Mouse (Mus musculus) heart, postnatal 0 days (tissue): Measurements from ENCODE around the gene Erg. TPM values are rescaled to one million over a fixed set of nuclear protein-coding genes. Genes with fewer than 3 reads are reported as not detected.

ENCODE experiments used
- ATAC-seq: fragments of 200-750 bp; cut with Nextera tagmentation; 2 replicates; pipeline ENCODE4 v1.8.0; 2017; ENCODE audit warnings: low read depth, moderate number of reproducible peaks, moderate library complexity; ENCODE audit not compliant: insufficient read depth
- DNase-seq: peaks from one replicate; pipeline ENCODE4 v3.0.0-alpha.2; 2016; ENCODE audit warnings: low spot score
- H3K27ac ChIP-seq: fragments of 300-500 bp; sonication (generic); 2 replicates; pipeline ENCODE4 v1.5.1; 2014; ENCODE audit warnings: low read depth, mild to moderate bottlenecking
- H3K27me3 ChIP-seq: fragments of 300-500 bp; sonication (generic); 2 replicates; pipeline ENCODE4 v1.6.1; 2014; ENCODE audit warnings: low read length, mixed read lengths; ENCODE audit not compliant: control insufficient read depth, insufficient read depth
- H3K36me3 ChIP-seq: fragments of 300-500 bp; sonication (generic); replicated peaks from 2 replicates; pipeline ENCODE4 v1.6.1; 2014; ENCODE audit warnings: low read length, mixed read lengths; ENCODE audit not compliant: control insufficient read depth, insufficient read depth
- H3K4me1 ChIP-seq: fragments of 300-500 bp; sonication (generic); 2 replicates; pipeline ENCODE4 v1.6.1; 2014; ENCODE audit warnings: antibody characterized with exemption; ENCODE audit not compliant: control insufficient read depth, insufficient read depth
- H3K4me2 ChIP-seq: fragments of 300-500 bp; sonication (generic); 2 replicates; pipeline ENCODE4 v1.6.1; 2014; ENCODE audit warnings: low read depth, mild to moderate bottlenecking, low read length, moderate library complexity
- H3K4me3 ChIP-seq: fragments of 300-500 bp; sonication (generic); 2 replicates; pipeline ENCODE4 v1.5.1; 2014; ENCODE audit warnings: low read depth, low read length
- H3K9ac ChIP-seq: fragments of 300-500 bp; sonication (generic); replicated peaks from 2 replicates; pipeline ENCODE4 v1.6.1; 2014; ENCODE audit warnings: low read depth, low read length, mixed read lengths
- H3K9me3 ChIP-seq: fragments of 300-500 bp; sonication (generic); replicated peaks from 2 replicates; pipeline ENCODE4 v1.6.1; 2016; ENCODE audit warnings: low read length; ENCODE audit not compliant: control insufficient read depth
- CTCF ChIP-seq: IDR thresholded peaks from 2 replicates; pipeline ENCODE4 v1.5.1; 2016; ENCODE audit warnings: antibody characterized with exemption, control low read depth, low read depth
- EP300 ChIP-seq: IDR thresholded peaks from 2 replicates; pipeline ENCODE4 v1.6.1; 2016; ENCODE audit warnings: antibody characterized with exemption, low read depth
- WGBS: fragments of 180-500 bp; shearing (Covaris S2); extraction: QIAGEN DNeasy Blood & Tissue Kit; methylation state at CpG from one replicate; pipeline ENCODE4 v1.1.7; 2014; 5-methylcytosine and 5-hydroxymethylcytosine counted together
- polyA plus RNA-seq: library from polyadenylated mRNA; unstranded; fragments of >200 nt; fragmentation: Nextera tagmentation; extraction: Ambion mirVana; gene quantifications from 2 replicates; pipeline ENCODE4 v1.2.1, GENCODE M21; 2015
- total RNA-seq: library from RNA; depleted of rRNA; stranded (reverse); fragments of >200 nt; gene quantifications from 2 replicates; pipeline ENCODE4 v1.2.3, GENCODE M21; 2014; ENCODE audit warnings: low replicate concordance

Gene Erg
- total and polyA plus RNA-seq, 2 experiments from 2014 or later: 7.2 to 12.1 TPM

DNA sequence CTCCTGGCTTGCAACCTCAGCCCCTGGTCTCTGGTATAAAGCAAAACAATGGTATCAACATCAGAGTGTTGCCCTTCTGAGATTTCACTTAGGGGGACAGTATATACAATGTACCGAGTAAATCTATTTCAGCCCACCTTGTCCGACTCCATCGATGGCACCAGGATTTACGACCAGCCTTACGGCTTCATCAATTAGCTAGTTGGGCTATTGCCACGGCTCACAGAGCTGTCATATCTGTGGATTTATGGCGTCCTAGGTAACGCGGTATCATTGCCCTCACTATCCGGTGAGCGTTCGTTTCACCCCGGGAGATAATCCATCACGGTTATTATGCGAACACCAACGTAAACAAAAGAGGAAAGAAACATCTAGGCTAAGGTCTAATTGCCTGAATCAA, 33.9 kb downstream of the Erg start:
- no peak for TF ChIP-seq CTCF
- no peak for TF ChIP-seq EP300
- Histone ChIP-seq H3K9ac (no peak overlapping the region), H3K4me1 (no peaks in the 10 kb centered on the region), H3K4me2 (no peak overlapping the region), H3K27ac (no peak overlapping the region), H3K9me3 (no peaks in the 10 kb centered on the region), H3K4me3 (no peak overlapping the region), H3K27me3 (no peaks in the 10 kb centered on the region), H3K36me3 (no peaks in the 10 kb centered on the region)
- 87% methylated on average over 16 of the region's 16 CpGs for WGBS
- ATAC-seq: no peak
- DNase-seq: no peak

DNA sequence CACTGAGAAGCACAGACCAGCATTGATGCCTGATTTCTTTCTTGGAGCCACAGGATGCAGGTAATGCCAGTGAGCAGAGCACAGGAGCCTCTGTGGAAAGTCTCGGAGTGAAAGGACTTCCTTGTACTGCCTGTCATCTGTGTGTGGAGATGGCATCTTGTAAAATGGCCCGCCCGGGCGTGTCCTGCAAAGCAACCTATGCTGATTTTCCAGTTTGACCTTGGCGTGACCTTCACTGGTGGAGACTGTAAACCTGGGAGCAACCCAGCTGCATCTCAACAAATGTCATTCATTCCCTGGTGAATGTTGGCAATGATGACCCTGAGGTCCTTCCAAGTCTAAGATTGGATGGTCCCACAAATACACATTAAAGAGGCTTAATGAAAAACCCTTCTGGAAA, 35.9 kb downstream of the Erg start:
- no peak for ATAC-seq
- H3K36me3 ChIP-seq: no peaks in the 10 kb centered on the region
- no peak for TF ChIP-seq CTCF
- TF ChIP-seq EP300: no peak
- 72% methylated on average over 5 of the region's 5 CpGs for WGBS
- DNase-seq: no peak
- H3K4me2 ChIP-seq: no peak overlapping the region
- H3K4me1 ChIP-seq: no peaks in the 10 kb centered on the region
- H3K27ac ChIP-seq: no peak overlapping the region
- no peaks in the 10 kb centered on the region for H3K9me3 ChIP-seq
- H3K4me3 ChIP-seq: no peak overlapping the region
- no peaks in the 10 kb centered on the region for H3K27me3 ChIP-seq
- H3K9ac ChIP-seq: no peak overlapping the region

DNA sequence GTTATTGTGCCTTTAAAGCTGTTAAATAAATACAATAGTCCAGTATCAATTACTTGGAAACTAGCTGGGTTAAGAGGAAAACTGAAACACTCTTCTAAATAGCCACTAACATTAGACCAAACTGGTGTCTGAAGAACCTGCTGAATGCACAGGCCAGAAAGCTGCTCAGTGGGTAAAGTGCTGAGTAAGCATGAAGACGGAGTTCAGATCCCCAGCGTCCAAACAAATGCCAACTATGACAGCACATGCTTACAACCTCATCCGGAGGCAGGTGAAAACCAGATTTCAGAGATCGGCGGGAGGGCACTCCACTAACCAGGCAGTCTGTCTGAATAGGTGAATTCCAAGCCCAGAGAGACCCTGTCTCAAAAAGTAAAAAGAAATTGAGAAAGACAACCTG, 41.6 kb downstream of the Erg start:
- H3K4me1 ChIP-seq: no peaks in the 10 kb centered on the region
- no peak overlapping the region for H3K4me2 ChIP-seq
- no peaks in the 10 kb centered on the region for H3K27me3 ChIP-seq
- no peak for DNase-seq
- no peaks in the 10 kb centered on the region for H3K36me3 ChIP-seq
- H3K9me3 ChIP-seq: no peaks in the 10 kb centered on the region
- no peak for TF ChIP-seq CTCF
- no peak for TF ChIP-seq EP300
- ATAC-seq: no peak
- H3K4me3 ChIP-seq: no peak overlapping the region
- 81% methylated on average over 5 of the region's 5 CpGs for WGBS
- no peak overlapping the region for H3K9ac ChIP-seq
- no peak overlapping the region for H3K27ac ChIP-seq

GRCm38 (mm10) chr16:95543471-95543870, 42.9 kb downstream of the Erg start:
- no peak overlapping the region for H3K9ac ChIP-seq
- H3K4me3 ChIP-seq: no peak overlapping the region
- H3K27ac ChIP-seq: no peak overlapping the region
- no peaks in the 10 kb centered on the region for H3K27me3 ChIP-seq
- ATAC-seq (no peak), DNase-seq (no peak)
- H3K4me2 ChIP-seq: no peak overlapping the region
- no peaks in the 10 kb centered on the region for H3K36me3 ChIP-seq
- no peaks in the 10 kb centered on the region for H3K4me1 ChIP-seq
- no peak for TF ChIP-seq CTCF
- TF ChIP-seq EP300: no peak
- H3K9me3 ChIP-seq: no peaks in the 10 kb centered on the region
- WGBS: 92% methylated on average over 12 of the region's 12 CpGs

GRCm38 (mm10) chr16:95535151-95535550, 51.2 kb downstream of the Erg start:
- TF ChIP-seq CTCF (no peak), EP300 (no peak)
- H3K4me2 ChIP-seq: no peak overlapping the region
- no peaks in the 10 kb centered on the region for H3K9me3 ChIP-seq
- ATAC-seq (no peak), DNase-seq (no peak)
- H3K27me3 ChIP-seq: no peaks in the 10 kb centered on the region
- whole genome bisulfite sequencing: 74% methylated on average over 3 of the region's 3 CpGs
- no peak overlapping the region for H3K9ac ChIP-seq
- no peak overlapping the region for H3K27ac ChIP-seq
- H3K4me1 ChIP-seq: no peaks in the 10 kb centered on the region
- H3K36me3 ChIP-seq: no peaks in the 10 kb centered on the region
- no peak overlapping the region for H3K4me3 ChIP-seq

DNA sequence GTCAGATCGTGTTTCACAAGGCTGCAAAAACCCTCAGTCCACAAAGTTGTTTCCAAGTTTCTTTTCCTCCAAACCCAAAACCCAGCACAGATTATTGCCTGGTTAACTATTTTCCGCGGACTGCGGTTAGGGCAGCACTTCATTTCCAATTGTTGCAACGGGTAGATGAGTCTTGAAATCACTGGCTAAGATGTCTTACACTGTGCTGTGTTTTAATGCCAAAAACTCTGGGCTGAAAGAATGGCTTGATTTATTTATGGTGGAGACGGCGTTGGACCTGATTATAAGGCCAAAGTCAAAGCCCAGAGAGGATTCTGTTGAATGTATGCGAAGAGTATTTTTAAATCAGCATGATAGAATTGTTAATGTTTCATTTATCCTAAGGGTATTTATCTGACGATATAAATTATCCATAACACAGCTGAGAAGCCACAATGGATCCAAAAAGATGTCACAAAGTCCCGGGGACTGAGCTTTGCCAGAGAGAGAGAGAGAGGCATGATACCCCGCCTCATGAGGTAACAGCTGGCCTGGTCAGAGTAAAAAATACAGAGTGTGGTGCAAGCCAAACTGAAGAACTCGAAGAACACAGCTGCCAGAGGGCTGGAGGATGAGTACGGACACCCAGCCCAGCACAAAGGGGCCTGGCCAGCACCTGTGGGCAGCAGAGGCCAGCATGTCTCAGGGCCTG, 53.9 kb downstream of the Erg start:
- Histone ChIP-seq H3K4me3 (no peak overlapping the region), H3K27ac (no peak overlapping the region), H3K9ac (no peak overlapping the region), H3K9me3 (no peaks in the 10 kb centered on the region), H3K4me2 (no peak overlapping the region), H3K27me3 (no peaks in the 10 kb centered on the region), H3K36me3 (no peaks in the 10 kb centered on the region), H3K4me1 (no peaks in the 10 kb centered on the region)
- no peak for ATAC-seq
- no peak for TF ChIP-seq CTCF
- TF ChIP-seq EP300: no peak
- no peak for DNase-seq
- WGBS: 80% methylated on average over 13 of the region's 13 CpGs
